Mouse (Mus musculus): ENCODE data around the gene Ddx27.

The Ddx27 gene

DNA sequence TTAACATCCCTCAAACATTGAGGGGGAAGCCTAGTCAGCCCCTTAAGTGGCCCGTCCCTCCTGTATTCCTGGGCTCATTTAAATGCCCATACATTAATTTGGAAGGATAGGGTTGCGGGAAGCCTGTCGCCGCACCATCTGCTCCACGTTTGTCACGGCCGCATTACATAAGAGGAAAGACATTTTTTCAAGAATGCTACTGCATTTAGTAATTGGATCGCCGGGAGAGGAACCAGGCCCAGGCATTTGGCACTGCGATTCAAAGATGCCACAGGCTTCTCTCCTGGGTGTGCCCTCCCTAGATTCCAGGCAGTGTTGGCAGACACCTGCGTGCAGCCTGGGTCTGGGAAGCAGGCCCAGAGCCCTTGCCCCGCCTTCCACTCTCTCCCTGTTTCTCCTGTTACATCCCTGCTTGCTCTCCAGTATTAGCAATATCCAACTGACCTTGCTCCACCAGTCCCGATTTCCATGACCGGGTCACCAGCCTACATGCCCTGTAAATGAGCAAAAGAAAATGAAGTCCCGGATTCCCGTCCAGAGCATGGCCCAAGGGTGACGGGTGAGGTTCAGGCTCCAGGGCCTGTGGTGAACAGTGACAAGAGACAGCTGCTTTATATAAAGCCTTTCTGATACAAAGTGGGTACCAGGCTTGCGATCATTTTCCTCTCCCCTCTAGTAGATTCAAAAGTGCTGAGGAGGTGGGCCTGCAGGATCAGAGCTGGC, 64.7 kb downstream of the Ddx27 start:
- in situ Hi-C loops (cut with MboI, MseI), result no loop called here

DNA sequence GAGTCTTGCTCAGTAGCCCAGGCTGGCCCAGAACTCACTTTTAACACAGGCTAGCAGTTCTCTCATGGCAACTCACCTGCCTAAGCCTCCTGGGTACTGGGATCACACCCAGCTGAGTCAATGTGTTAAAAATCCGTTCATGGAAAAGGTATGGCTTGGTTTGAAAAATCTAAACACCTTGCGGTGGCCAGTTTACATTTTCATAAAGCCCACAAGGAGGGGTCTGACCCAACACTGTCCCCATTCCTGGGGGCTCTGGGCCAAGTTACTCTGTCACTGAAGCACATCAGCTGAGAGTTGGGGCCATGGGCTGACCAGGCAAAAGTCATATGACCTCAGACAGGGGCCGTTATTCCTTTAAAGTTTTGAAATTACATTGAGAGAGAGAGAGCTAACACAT, 65.4 kb downstream of the Ddx27 start:
- in situ Hi-C loops (cut with MboI, MseI), result no loop called here

DNA sequence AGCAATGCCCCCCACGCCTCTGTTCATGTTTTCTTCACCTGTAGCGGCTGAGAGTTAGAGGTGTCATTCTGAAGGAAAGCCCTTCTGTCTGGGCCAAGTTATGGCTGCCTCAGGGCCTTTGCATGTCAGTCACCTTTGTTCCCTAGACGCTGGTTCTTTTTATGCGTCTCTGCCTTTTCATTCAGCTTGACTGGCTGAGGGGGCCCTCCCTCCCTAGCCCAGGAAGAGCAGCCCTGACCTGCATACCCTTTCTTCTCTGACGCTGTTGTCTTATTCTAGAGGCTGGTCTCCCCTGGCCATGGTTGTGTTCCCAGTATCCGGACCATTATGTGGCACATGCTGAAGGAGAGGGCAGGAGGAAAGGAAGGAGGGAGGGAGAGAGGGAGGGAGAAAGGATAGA, 66.1 kb downstream of the Ddx27 start:
- in situ Hi-C loops (cut with MboI, MseI), result no loop called here

DNA sequence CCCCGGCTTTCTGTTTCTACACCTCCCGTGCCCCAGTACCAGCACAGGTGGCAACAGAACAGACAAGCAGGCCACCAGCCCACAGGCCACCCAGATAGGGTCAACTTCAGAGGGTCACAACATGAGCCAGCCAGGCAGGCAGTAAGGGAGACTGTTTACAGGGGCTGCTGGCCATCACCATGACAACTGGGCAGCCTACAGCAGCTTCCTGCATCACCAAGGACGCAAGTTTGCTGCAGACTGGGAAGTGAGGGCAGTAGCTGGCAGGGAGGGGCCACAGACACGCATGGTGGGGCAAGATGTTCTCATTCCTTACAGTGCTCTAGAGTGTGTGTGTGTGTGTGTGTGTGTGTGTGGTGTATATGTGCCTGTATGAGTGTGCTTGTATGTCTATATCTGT, 66.6 kb downstream of the Ddx27 start:
- in situ Hi-C loops (cut with MboI, MseI), result no loop called here

Data from T-helper 1 cell (primary cell).